Mouse (Mus musculus) adrenal gland (tissue): ENCODE results near the gene Zfyve16.

Experiments
- intact Hi-C: fragments of 180-260 bp; cut with DNase I; formaldehyde crosslinking; loops from one replicate; pipeline ENCODE4 v1.15.1; 2025

The Zfyve16 gene

DNA sequence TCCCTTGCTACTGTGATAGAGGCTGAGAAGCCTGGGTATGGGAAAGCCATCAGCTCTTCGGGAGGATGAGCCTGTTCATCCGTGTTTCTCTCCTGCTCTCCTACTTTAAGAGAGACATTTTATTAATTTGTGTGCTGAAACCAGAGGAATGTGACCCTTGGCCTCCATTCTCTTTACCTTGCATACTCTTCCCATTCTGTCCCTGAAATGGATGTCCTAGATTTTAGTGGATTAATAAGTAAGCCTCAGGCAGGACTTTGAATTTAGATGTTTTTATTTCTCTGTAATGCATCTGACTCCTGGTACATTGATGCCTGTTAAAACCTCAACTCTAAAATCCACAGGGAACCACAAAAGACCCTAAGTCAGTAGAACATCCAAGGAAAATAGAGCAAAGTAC is 61.3 kb downstream of the Zfyve16 start:
- intact Hi-C loops = no loop called here

DNA sequence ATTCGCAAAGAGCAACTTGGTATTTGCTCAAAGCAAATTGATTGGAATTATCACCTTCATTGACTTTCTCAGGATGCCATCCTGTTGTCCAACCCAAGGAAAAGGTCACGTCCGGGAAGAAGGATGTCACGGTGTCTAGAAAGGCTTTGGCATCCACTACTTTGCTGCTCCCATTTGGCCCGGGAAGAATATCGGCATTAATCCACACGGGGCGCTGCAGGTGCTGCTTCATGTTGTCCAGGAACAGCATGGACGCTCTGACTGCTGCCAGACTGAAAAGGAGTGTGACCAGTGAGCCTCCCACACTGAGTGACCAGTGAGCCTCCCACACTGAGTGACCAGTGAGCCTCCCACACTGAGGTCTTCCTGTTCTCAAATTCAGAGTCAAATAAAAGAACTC is 62.8 kb downstream of the Zfyve16 start:
- intact Hi-C loops = no loop called here

- intact Hi-C loops = no loop called here
Measured at GRCm38 (mm10) chr13:92464698-92465097, 66.0 kb downstream of the Zfyve16 start.

- intact Hi-C loops = no loop called here
Measured at GRCm38 (mm10) chr13:92446872-92447271, 83.8 kb downstream of the Zfyve16 start.

DNA sequence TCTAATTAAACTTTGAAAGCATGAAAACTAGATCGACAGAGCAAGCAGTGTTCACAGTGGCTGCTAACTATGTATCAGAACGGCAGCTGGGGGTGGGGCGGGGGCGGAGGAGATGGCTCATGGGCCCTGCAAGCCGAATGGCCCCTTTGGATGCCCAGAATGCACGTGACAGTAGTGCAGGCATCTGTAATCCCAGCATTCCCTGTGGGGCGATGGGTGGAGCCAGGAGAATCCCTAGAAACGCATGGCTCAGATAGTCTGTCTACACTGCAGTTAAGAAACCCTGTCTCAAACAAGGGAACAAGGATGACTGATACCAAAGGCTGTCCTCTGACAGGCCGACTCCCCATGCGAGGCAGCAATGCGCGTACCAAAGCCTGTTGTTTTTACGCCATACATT is 90.4 kb downstream of the Zfyve16 start:
- intact Hi-C loops = no loop called here

DNA sequence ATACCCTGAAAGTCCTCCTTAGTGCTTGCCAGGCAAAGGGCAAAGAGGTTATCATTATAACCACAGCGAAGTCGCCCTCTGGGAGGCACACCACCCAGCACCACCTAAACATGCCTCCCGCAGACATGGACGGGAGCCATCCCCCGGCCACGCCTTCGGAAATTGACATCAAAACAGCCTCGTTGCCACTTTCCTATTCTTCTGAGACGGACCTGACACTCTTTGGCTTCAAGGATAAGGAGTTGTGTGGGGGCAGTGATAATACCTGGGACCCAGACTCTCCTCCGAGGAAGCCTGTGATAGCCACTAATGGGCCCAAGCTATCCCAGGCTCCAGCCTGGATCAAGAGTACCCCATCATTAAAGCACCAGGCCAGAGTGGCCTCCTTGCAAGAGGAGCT is 92.0 kb downstream of the Zfyve16 start:
- intact Hi-C loops = no loop called here
